Mouse (Mus musculus) urinary bladder, postnatal 14 days (tissue): ENCODE results near the gene Smyd5.
A peak's percentile ranks its signal among the peaks of the same experiment; 100 is the strongest.
"Not testable (repeated sequence)": the region's sequence is repeated elsewhere in the genome, so short reads cannot be mapped to it uniquely, and the experiment has no call there.

ENCODE experiments used
- DNase-seq: peaks from one replicate; pipeline ENCODE4 v3.0.0; 2021; ENCODE audit warnings: low spot score

The Smyd5 gene

GRCm38 (mm10) chr6:85447351-85447750 lies 15.6 kb downstream of the Smyd5 start:
- DNase-seq = no peak

GRCm38 (mm10) chr6:85450140-85450539 lies 18.4 kb downstream of the Smyd5 start:
- DNase-seq = not testable (repeated sequence)

GRCm38 (mm10) chr6:85450697-85451663 lies 19.2 kb downstream of the Smyd5 start, which contains the start of gene Cct7:
Cct7 (plus strand) TSS chr6:85451514.
- peak; percentile 99 for DNase-seq

- DNase-seq = peak; percentile 99
Observed at GRCm38 (mm10) chr6:85451664-85452410, 20.0 kb downstream of the Smyd5 start, which contains the start of gene Pradc1. Pradc1 (minus strand) TSS chr6:85451970.

- DNase-seq = no peak
Observed at GRCm38 (mm10) chr6:85452411-85452665, 20.5 kb downstream of the Smyd5 start.

GRCm38 (mm10) chr6:85452816-85453215 lies 21.0 kb downstream of the Smyd5 start:
- DNase-seq = no peak

- DNase-seq = no peak
Observed at GRCm38 (mm10) chr6:85459621-85460020, 27.8 kb downstream of the Smyd5 start.

GRCm38 (mm10) chr6:85465381-85465780 lies 33.6 kb downstream of the Smyd5 start:
- no peak for DNase-seq

GRCm38 (mm10) chr6:85469660-85470430 lies 38.1 kb downstream of the Smyd5 start:
- DNase-seq = no peak

GRCm38 (mm10) chr6:85471962-85472361 lies 40.2 kb downstream of the Smyd5 start:
- DNase-seq = no peak

GRCm38 (mm10) chr6:85472542-85472941 lies 40.8 kb downstream of the Smyd5 start:
- DNase-seq = no peak

- DNase-seq = no peak
Observed at GRCm38 (mm10) chr6:85475581-85475980, 43.8 kb downstream of the Smyd5 start.

GRCm38 (mm10) chr6:85477366-85477917 lies 45.7 kb downstream of the Smyd5 start:
- no peak for DNase-seq

GRCm38 (mm10) chr6:85478416-85478815 lies 46.6 kb downstream of the Smyd5 start:
- no peak for DNase-seq

- no peak for DNase-seq
Observed at GRCm38 (mm10) chr6:85479979-85480378, 48.2 kb downstream of the Smyd5 start.

GRCm38 (mm10) chr6:85480685-85481084 lies 48.9 kb downstream of the Smyd5 start:
- no peak for DNase-seq

- peak; percentile 26 for DNase-seq
Observed at GRCm38 (mm10) chr6:85483843-85484721, 52.3 kb downstream of the Smyd5 start.

- no peak for DNase-seq
Observed at GRCm38 (mm10) chr6:85485738-85486137, 53.9 kb downstream of the Smyd5 start.

GRCm38 (mm10) chr6:85488510-85488909 lies 56.7 kb downstream of the Smyd5 start:
- DNase-seq = no peak

GRCm38 (mm10) chr6:85489717-85490116 lies 57.9 kb downstream of the Smyd5 start:
- DNase-seq = no peak

- no peak for DNase-seq
Observed at GRCm38 (mm10) chr6:85490252-85490651, 58.5 kb downstream of the Smyd5 start.
